Mouse (Mus musculus) mouse embryonic stem cell (cell line): ENCODE results near the gene Abcg8.

Experiments
- in situ Hi-C, 2 experiments: fragments of 300-500 bp; cut with MboI; formaldehyde crosslinking; loops; 1 replicate in 1 of 2; 3 replicates in 1 of 2; pipeline ENCODE4 v1.14.3; 2019 to 2020; ENCODE audit warnings: low sequenced_read_pairs in 2 of 2, low pct_unique_long_range_greater_than_20kb in 1 of 2, mixed read lengths in 1 of 2; ENCODE audit not compliant: unreplicated experiment in 1 of 2

Abcg8 gene

GRCm38 (mm10) chr17:84656653-84657421 lies 19.3 kb upstream of the Abcg8 start:
- in situ Hi-C loops, result no loop called here

- in situ Hi-C loops, result no loop called here
Measured at GRCm38 (mm10) chr17:84657422-84657732, 18.7 kb upstream of the Abcg8 start.

DNA sequence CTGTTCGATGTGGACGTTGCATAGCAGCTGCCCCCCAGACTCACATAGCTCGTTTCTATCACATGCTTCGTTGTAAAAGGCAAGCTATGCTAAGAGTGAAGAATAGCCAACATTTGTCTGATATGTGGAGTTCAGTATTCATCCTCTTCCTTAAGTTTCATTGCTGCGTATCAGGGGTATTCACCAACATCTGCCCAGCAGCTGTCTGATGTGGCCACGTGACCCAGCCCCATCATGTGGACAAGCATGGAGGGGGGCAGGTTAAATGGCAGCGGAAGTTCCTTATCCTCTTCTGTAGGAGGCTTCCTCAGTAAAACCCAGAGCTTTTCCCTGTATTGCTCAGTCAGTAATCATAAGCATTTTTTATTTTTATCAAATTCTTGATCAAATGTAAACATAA lies 18.3 kb upstream of the Abcg8 start:
- in situ Hi-C loops, result no loop called here

DNA sequence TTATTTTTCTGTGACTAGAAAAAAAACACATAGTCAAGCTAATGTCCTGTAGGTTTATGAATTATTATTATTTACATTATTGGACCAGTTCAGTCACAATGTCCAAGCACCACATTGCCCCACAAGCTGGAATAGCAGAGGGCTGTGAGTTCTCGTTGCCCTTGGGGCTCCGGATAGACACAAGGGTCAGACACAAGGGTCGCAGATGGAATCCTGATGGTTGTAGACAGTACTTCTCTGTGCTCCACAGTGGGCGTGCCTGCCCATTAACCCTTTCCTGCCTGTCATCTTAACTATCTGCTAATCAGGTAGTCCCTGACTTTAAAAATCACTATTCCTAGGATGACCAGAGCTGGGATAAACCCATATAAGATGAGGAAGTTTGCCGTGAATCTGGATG lies 17.9 kb upstream of the Abcg8 start:
- in situ Hi-C loops, result no loop called here

DNA sequence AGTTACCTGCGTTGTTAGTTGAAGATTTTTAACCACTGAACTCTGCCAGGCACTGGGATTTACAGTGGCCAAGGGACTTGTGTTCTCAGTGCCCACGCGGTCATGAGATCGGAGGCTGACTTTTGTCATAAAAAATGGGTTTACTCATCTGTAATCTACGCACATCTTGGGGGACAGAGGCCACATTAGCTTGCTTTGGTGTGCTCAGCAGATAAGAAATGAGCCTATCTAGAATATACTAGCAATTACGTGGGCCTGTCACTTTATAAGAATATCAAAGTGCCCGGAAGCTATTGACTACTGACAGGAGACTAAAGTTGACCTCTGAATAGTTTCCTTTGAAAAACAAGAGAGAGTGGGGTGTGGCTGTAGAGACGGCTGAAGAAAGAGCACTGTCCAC lies 17.2 kb upstream of the Abcg8 start:
- in situ Hi-C loops, result no loop called here

DNA sequence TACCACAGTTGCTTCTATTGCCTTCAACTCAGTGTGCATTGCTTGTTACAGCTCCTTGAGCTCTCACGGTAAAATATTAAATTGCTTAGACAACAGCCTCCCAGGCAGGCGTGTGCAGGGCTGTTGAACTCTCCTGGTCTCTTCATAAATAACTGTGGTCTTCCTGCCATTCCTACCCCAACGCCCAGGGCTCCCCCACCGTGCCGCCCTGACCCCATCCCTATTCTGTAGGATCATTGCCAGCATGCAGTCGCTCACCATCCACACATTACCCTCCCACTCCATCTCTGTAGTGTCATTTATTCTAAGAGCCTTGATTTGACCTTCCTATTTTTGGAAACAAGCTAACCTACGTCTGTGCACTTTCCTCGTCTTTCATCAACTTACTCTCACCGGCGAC lies 11.0 kb upstream of the Abcg8 start:
- in situ Hi-C loops, result no loop called here

- in situ Hi-C loops, result no loop called here
Measured at GRCm38 (mm10) chr17:84665691-84666090, 10.4 kb upstream of the Abcg8 start.

DNA sequence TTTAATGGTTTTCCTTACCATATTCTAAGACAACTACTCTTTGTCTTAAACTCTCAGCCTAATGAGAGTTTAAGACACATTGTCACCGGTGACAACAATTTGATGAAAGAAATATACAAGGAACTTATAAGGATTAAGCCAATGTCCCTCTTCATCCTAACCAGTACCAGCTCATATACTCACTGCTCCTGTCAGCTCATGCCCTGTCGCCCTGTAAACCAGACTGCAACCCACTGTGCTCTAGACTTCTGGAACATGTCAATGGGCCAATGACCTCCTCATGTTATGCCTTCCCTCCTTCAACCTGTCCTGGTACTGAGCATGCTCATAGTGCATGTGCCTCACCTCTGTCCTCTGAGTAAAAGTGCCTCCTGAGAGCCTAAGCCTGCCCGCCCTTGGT lies 8.3 kb upstream of the Abcg8 start:
- in situ Hi-C loops, result no loop called here

GRCm38 (mm10) chr17:84672376-84673369 lies 3.4 kb upstream of the Abcg8 start:
- in situ Hi-C loops, result no loop called here

- in situ Hi-C loops, result no loop called here
Measured at GRCm38 (mm10) chr17:84674048-84674447, 2.1 kb upstream of the Abcg8 start.

- in situ Hi-C loops, result no loop called here
Measured at GRCm38 (mm10) chr17:84675204-84675603, 898 bp upstream of the Abcg8 start.

DNA sequence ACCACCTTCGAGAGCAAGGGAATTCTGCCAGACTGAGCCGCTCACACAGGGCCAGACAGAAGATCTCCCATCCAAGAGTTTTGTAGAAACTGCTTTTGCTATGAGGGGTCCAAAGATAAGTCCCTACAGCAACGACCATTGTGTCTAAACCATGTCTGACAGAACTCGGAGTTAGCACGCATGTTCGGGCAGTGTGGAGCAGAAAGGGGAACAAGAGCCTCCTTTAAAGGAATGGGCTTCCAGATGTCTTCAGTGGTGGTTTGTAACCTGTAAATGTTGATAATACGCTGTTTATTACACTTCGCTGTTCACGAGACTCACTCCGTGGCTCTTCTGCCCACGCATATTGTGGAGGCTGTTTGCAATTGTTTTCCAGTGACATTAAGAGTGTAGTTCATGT lies 1.5 kb downstream of the Abcg8 start:
- in situ Hi-C loops, result no loop called here

DNA sequence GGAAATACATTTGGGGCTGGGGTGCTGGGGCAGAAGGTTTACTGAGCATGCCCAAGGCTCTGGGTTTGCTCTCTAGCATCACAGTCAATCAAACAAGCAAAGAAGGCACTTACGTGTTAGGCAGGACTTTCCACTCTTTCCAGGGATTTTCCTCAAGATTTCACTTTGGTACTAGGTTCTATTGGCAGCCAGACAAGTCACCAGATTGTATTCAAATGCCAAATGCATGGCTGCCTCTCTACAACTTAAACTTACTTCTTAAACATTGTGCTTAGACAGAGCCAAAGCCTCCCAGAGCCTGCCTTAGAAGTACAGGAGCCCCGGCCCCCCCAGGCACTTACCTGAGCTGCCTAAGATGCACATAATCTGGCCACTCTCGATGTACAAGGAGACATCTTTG lies 5.6 kb downstream of the Abcg8 start:
- in situ Hi-C loops, result no loop called here

GRCm38 (mm10) chr17:84682734-84683717 lies 6.9 kb downstream of the Abcg8 start, which contains the start of gene Abcg5:
TSS of gene Abcg5 (minus strand) at chr17:84683011.
- in situ Hi-C loops, result no loop called here

DNA sequence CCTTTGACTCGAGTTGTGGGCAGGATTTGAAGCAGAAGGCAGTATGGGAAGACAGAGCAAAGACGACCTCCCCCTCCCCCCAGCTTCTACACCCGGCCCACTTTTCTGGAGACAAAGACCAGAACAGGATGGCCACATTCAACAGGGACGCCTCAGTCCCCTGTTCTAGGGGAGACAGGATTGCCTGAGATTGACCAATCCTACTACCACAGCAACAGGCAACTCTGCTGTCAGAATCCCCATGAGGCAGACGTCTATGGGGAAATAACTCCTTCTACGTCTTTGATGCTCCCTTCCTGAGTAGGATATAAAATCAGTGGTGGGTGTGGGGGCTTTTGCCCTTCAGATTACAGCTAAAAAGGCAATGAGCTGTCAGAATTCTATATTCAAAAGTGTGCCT lies 8.2 kb downstream of the Abcg8 start:
- in situ Hi-C loops, result no loop called here

DNA sequence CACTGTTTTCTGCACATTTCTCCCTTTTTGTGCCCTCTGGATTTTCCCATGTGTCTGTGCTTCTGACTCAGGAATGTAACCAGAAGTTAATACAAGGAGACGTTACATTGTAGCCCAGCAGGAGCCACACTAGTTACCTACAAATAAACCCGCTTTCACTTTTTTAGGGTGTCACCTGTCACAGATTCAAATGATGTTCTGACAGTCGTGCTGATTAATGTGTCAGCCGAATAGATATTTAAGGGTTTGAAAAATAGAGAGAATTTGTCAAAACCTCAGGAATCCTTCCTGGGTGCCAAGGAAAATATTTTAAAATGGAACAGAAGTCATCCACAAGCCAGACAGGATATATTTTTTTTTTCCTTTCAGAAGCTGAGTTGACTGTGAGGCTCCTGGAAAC lies 9.2 kb downstream of the Abcg8 start:
- in situ Hi-C loops, result no loop called here

DNA sequence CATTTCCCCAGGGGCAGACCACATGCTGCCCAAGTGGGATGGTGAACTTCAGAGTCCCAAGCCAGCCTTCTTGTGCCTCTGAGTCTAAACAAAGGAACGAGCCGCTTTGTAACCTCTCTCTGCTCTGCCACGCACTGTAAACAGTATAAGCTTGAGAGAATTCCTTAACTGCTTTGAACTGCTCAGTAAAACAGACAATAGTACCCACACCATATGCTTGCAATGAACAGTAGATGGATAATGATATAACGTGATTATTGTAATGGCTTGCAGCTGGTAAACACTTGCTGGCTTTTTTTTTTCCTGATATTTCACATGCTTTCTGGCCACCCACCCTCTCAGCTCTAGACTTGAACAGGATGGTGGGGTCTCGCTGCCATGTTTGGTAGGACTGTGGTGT lies 11.9 kb downstream of the Abcg8 start:
- in situ Hi-C loops, result no loop called here

GRCm38 (mm10) chr17:84688834-84689233 lies 12.7 kb downstream of the Abcg8 start:
- in situ Hi-C loops, result no loop called here

- in situ Hi-C loops, result no loop called here
Measured at GRCm38 (mm10) chr17:84689316-84689715, 13.2 kb downstream of the Abcg8 start.
